Mouse (Mus musculus) regulatory T cell (primary cell): ENCODE results near the gene Fgfr2.
"Not testable (repeated sequence)": the region's sequence is repeated elsewhere in the genome, so short reads cannot be mapped to it uniquely, and the experiment has no call there.

Experiments used
- in situ Hi-C: fragments of 300-600 bp; cut with MboI, MseI; formaldehyde crosslinking; loops from one replicate; pipeline ENCODE4 v1.15.1; 2025; ENCODE audit warnings: high pct_unique_total_duplicates

Gene Fgfr2

GRCm38 (mm10) chr7:130617591-130617990, 2505.6 kb downstream of the Fgfr2 start:
- in situ Hi-C loops, result no loop called here

- in situ Hi-C loops, result no loop called here
Observed at GRCm38 (mm10) chr7:130613973-130614372, 2509.2 kb downstream of the Fgfr2 start.

- in situ Hi-C loops, result no loop called here
Observed at GRCm38 (mm10) chr7:130606958-130607357, 2516.2 kb downstream of the Fgfr2 start.

- in situ Hi-C loops, result no loop called here
Observed at GRCm38 (mm10) chr7:130605111-130605510, 2518.0 kb downstream of the Fgfr2 start.

- in situ Hi-C loops, result no loop called here
Observed at GRCm38 (mm10) chr7:130604390-130604789, 2518.8 kb downstream of the Fgfr2 start.

- in situ Hi-C loops, result no loop called here
Observed at GRCm38 (mm10) chr7:130603556-130603955, 2519.6 kb downstream of the Fgfr2 start.

GRCm38 (mm10) chr7:130602804-130603203, 2520.3 kb downstream of the Fgfr2 start:
- in situ Hi-C loops, result no loop called here

- in situ Hi-C loops, result no loop called here
Observed at GRCm38 (mm10) chr7:130600546-130600945, 2522.6 kb downstream of the Fgfr2 start.

- in situ Hi-C loops, result no loop called here
Observed at GRCm38 (mm10) chr7:130600074-130600473, 2523.1 kb downstream of the Fgfr2 start.

GRCm38 (mm10) chr7:130597546-130597945, 2525.6 kb downstream of the Fgfr2 start:
- in situ Hi-C loops, result no loop called here

- in situ Hi-C loops, result not testable (repeated sequence)
Observed at GRCm38 (mm10) chr7:130596079-130596855, 2526.9 kb downstream of the Fgfr2 start.

GRCm38 (mm10) chr7:130593375-130594239, 2529.5 kb downstream of the Fgfr2 start:
- in situ Hi-C loops, result not testable (repeated sequence)

- in situ Hi-C loops, result not testable (repeated sequence)
Observed at GRCm38 (mm10) chr7:130592975-130593374, 2530.2 kb downstream of the Fgfr2 start.

- in situ Hi-C loops, result no loop called here
Observed at GRCm38 (mm10) chr7:130590845-130591437, 2532.2 kb downstream of the Fgfr2 start.

- in situ Hi-C loops, result no loop called here
Observed at GRCm38 (mm10) chr7:130590081-130590828, 2532.9 kb downstream of the Fgfr2 start.

GRCm38 (mm10) chr7:130586521-130587072, 2536.6 kb downstream of the Fgfr2 start:
- in situ Hi-C loops, result no loop called here

GRCm38 (mm10) chr7:130578607-130579006, 2544.5 kb downstream of the Fgfr2 start:
- in situ Hi-C loops, result no loop called here

GRCm38 (mm10) chr7:130578066-130578465, 2545.1 kb downstream of the Fgfr2 start:
- in situ Hi-C loops, result no loop called here

- in situ Hi-C loops, result no loop called here
Observed at GRCm38 (mm10) chr7:130577388-130578003, 2545.7 kb downstream of the Fgfr2 start, which contains the start of gene Tacc2. TSS of gene Tacc2 (plus strand) at chr7:130577438.

GRCm38 (mm10) chr7:130576981-130577380, 2546.2 kb downstream of the Fgfr2 start:
- in situ Hi-C loops, result no loop called here
